Mouse (Mus musculus) inflammation-experienced regulatory T-cells, adult 16 weeks (primary cell): Measurements from ENCODE around the gene Man2b1. TPM values are rescaled to one million over a fixed set of nuclear protein-coding genes. Genes with fewer than 3 reads are reported as not detected.

Experiments used
- polyA plus RNA-seq: library from polyadenylated mRNA; unstranded; fragments of 100-300 nt; shearing (Covaris generic); gene quantifications from one replicate; pipeline ENCODE4 v1.2.1, GENCODE M21; 2017

The Man2b1 gene
- polyA plus RNA-seq = 177 TPM

DNA sequence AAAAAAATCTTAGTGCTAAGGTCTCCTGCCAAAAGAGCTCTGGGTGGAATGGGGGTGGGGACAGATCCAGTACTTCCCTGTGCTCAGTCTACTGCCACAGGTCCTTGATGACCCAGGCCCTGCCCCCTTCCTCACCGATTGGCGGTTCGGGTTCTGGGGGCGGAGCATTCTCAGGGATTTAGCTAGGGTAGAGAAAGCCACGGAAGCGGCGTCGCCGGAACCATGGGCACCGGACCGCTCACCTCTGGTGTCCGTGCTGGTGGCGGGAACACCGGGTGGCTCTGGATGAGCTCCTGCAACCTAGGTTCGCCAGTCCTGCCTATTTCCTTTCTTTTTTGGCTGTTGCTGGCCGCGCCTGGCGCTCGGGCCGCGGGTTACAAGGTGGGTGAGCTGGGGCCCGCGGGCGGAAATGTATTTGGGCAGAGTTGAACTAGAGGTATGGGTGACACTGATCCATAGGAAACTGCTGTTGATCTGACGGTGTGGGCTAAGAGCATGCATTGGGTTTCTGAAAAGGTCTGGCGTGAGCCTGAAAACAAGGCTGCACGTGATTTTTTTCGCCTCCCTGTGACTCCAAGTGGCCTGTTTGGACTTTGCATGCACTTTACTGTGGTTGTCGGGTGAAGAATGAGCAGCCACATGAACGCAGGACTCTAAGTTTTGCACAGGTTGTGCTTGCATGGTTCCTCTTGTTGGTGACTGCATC, at the start of gene Man2b1:
Gene Man2b1 (plus strand): TSS at position 163 of the 706 bp plus-strand sequence.

GRCm38 (mm10) chr8:85036718-85037365, 46.2 kb upstream of the Man2b1 start, which contains the start of gene Tnpo2:
Tnpo2 (plus strand) TSS chr8:85036915.

GRCm38 (mm10) chr8:85059879-85060616, 23.0 kb upstream of the Man2b1 start, which contains the start of gene Fbxw9:
Fbxw9 (plus strand) TSS chr8:85060055.

GRCm38 (mm10) chr8:85067982-85068381, 15.1 kb upstream of the Man2b1 start, which contains the start of gene Gm5741:
Gm5741 (minus strand) TSS chr8:85067982.

GRCm38 (mm10) chr8:85071514-85072281, 11.4 kb upstream of the Man2b1 start, which contains the start of gene Dhps:
Dhps (plus strand) TSS chr8:85071757.

DNA sequence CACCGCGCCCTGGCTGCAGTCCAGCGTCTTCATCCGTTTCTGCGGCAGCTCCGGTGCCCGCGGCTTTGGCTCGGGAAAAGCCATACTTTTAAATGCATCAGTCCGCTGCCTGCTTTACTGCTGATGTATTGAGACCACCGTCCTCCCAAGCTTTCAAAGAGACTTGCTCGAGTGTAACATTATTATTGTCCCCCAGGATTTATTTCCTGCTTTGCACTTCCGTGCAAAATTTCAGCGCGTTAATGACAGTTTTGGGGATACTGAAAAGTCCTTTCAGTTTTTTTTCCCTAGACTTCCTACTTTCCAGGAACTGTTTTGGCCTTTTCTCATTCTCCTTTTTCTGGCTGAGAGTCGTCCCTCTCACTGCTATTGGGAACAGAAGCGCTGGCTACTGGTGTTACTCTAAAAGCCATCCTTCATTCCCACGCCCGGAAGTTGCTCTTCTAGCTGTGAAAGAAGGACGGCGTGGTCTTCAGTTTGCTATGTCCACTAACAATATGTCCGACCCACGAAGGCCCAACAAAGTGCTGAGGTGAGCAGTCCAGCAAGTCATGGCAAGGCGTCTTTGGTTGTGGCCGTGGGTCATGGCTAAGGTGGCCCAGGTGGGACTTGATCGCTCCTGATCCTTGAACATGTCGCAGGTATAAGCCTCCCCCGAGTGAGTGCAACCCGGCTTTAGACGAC, 2.4 kb upstream of the Man2b1 start, which contains the start of gene Wdr83os:
Gene Wdr83os (plus strand): TSS at position 209 of the 684 bp plus-strand sequence.

GRCm38 (mm10) chr8:85081216-85081555, 1.9 kb upstream of the Man2b1 start, which contains the start of gene Wdr83:
Wdr83 (minus strand) TSS chr8:85081306.

GRCm38 (mm10) chr8:85122995-85123394, 39.9 kb downstream of the Man2b1 start, which contains the start of gene Zfp791:
Zfp791 (minus strand) TSS chr8:85123095.

Other genes starting within 250 kb of the Man2b1 start
- 211 TPM for gene Rad23a, start 242.6 kb upstream of the Man2b1 start, polyA plus RNA-seq
- gene Calr, start 236.3 kb upstream of the Man2b1 start, polyA plus RNA-seq = 499 TPM
- 111 TPM for gene Farsa, start 226.3 kb upstream of the Man2b1 start, polyA plus RNA-seq
- gene Syce2, start 211.2 kb upstream of the Man2b1 start, polyA plus RNA-seq = 8.3 TPM
- gene Gcdh, start 189.3 kb upstream of the Man2b1 start, polyA plus RNA-seq = 37.3 TPM
- gene Klf1, start 181.3 kb upstream of the Man2b1 start, polyA plus RNA-seq = 0.32 TPM
- gene Dnase2a, start 174.7 kb upstream of the Man2b1 start, polyA plus RNA-seq = 21.8 TPM
- 1.5 TPM for gene Mast1, start 145.9 kb upstream of the Man2b1 start, polyA plus RNA-seq
- 0.24 TPM for gene Rtbdn, start 136.3 kb upstream of the Man2b1 start, polyA plus RNA-seq
- not detected for gene Gm49661, start 113.8 kb upstream of the Man2b1 start, polyA plus RNA-seq
- 247 TPM for gene Prdx2, start 113.7 kb upstream of the Man2b1 start, polyA plus RNA-seq
- gene Rnaseh2a, start 113.5 kb upstream of the Man2b1 start, polyA plus RNA-seq = 101 TPM
- 568 TPM for gene Junb, start 104.6 kb upstream of the Man2b1 start, polyA plus RNA-seq
- gene Hook2, start 92.7 kb upstream of the Man2b1 start, polyA plus RNA-seq = 10.4 TPM
- not detected for gene Best2, start 68.7 kb upstream of the Man2b1 start, polyA plus RNA-seq
- 40.2 TPM for gene Asna1, start 58.0 kb upstream of the Man2b1 start, polyA plus RNA-seq
- gene Trir, start 56.4 kb upstream of the Man2b1 start, polyA plus RNA-seq = 202 TPM
- gene Tnpo2, start 46.4 kb upstream of the Man2b1 start, polyA plus RNA-seq = 49.4 TPM
- 9.1 TPM for gene Fbxw9, start 23.2 kb upstream of the Man2b1 start, polyA plus RNA-seq
- gene Gm5741, start 15.3 kb upstream of the Man2b1 start, polyA plus RNA-seq = 2.4 TPM
- 82.7 TPM for gene Dhps, start 11.5 kb upstream of the Man2b1 start, polyA plus RNA-seq
- gene Wdr83os, start 2.5 kb upstream of the Man2b1 start, polyA plus RNA-seq = 178 TPM
- 40.6 TPM for gene Wdr83, start 2.0 kb upstream of the Man2b1 start, polyA plus RNA-seq
- gene Zfp791, start 39.8 kb downstream of the Man2b1 start, polyA plus RNA-seq = not detected
- gene Cks1brt, start 68.7 kb downstream of the Man2b1 start, polyA plus RNA-seq = not detected
- gene Olfr371, start 142.7 kb downstream of the Man2b1 start, polyA plus RNA-seq = not detected
- gene Orc6, start 216.4 kb downstream of the Man2b1 start, polyA plus RNA-seq = 25.7 TPM
- gene Vps35, start 216.5 kb downstream of the Man2b1 start, polyA plus RNA-seq = 131 TPM